Mouse (Mus musculus) G1E (cell line): Measurements from ENCODE around the gene Rsph6a. TPM values are rescaled to one million over a fixed set of nuclear protein-coding genes. Genes with fewer than 3 reads are reported as not detected.

Experiments
- ATAC-seq: 2 replicates; pipeline ENCODE4 v1.8.0; 2016; ENCODE audit warnings: mild to moderate bottlenecking; ENCODE audit not compliant: insufficient number of reproducible peaks, poor library complexity, low FRiP score, severe bottlenecking; ENCODE audit errors: extremely low read depth
- DNase-seq: peaks from one replicate; pipeline ENCODE4 v3.0.0; 2012; ENCODE audit warnings: low spot score
- H3K27me3 ChIP-seq: 2 replicates; pipeline ENCODE4 v1.6.1; 2012; ENCODE audit warnings: mild to moderate bottlenecking, low read length, inconsistent platforms; ENCODE audit not compliant: insufficient read depth
- H3K36me3 ChIP-seq: replicated peaks from 2 replicates; pipeline ENCODE3; 2012; ENCODE audit warnings: mild to moderate bottlenecking, inconsistent platforms
- H3K4me1 ChIP-seq: 2 replicates; pipeline ENCODE4 v1.6.1; 2012; ENCODE audit warnings: low read depth, low read length, inconsistent platforms, mixed read lengths; ENCODE audit not compliant: insufficient read depth
- H3K4me3 ChIP-seq: 2 replicates; pipeline ENCODE4 v1.5.1; 2012; ENCODE audit warnings: low read depth, mild to moderate bottlenecking, inconsistent platforms, low read length, moderate library complexity, mixed read lengths
- H3K9me3 ChIP-seq: replicated peaks from 2 replicates; pipeline ENCODE4 v1.6.1; 2012; ENCODE audit warnings: inconsistent platforms
- CTCF ChIP-seq: IDR thresholded peaks from 2 replicates; pipeline ENCODE4 v1.5.1; 2012; ENCODE audit warnings: low read depth, low read length, inconsistent platforms, mixed read lengths
- GATA1 ChIP-seq: IDR thresholded peaks from 2 replicates; pipeline ENCODE4 v1.6.1; 2012; ENCODE audit warnings: borderline replicate concordance, low read length, inconsistent platforms, mixed read lengths
- GATA2 ChIP-seq: IDR thresholded peaks from 2 replicates; pipeline ENCODE4 v1.6.1; 2012; ENCODE audit warnings: low read depth, low read length, inconsistent platforms, borderline replicate concordance
- POLR2AphosphoS5 ChIP-seq: IDR thresholded peaks from 2 replicates; pipeline ENCODE4 v1.6.1; 2012; ENCODE audit warnings: low read depth, low read length, inconsistent platforms; ENCODE audit not compliant: insufficient replicate concordance
- TAL1 ChIP-seq: conservative IDR thresholded peaks from 2 replicates; pipeline ENCODE4 v1.6.1; 2012; ENCODE audit warnings: low read depth, low read length, inconsistent platforms, mixed read lengths
- polyA plus RNA-seq: library from polyadenylated mRNA; stranded (reverse); fragments of >175 nt; gene quantifications from 2 replicates; pipeline ENCODE4 v1.2.3, GENCODE M21; 2012
- total RNA-seq, 2 experiments: library from RNA; stranded (forward) in 1 of 2; stranded (reverse) in 1 of 2; fragments of 200-1000 nt in 1 of 2; fragments of >200 nt in 1 of 2; fragmentation: Nextera tagmentation in 1 of 2; gene quantifications; 2 replicates each; pipeline ENCODE4 v1.2.3; 2014 to 2017

Gene Rsph6a
- total and polyA plus RNA-seq, 3 experiments: 0.16 to 0.33 TPM; not detected in 1

GRCm38 (mm10) chr7:19093537-19094385 lies 39.3 kb downstream of the Rsph6a start:
- TF ChIP-seq CTCF (no peak), GATA2 (no peak), TAL1 (no peak), GATA1 (no peak), POLR2AphosphoS5 (no peak)
- H3K27me3 ChIP-seq: peaks cover 20% of the 10 kb centered on the region; the same call in 1 of the 2 replicates

GRCm38 (mm10) chr7:19094471-19094825 lies 40.0 kb downstream of the Rsph6a start, which contains the start of gene Six5:
TSS of gene Six5 (plus strand) at chr7:19094594.
- Histone ChIP-seq H3K27me3 (peaks cover 23% of the 10 kb centered on the region), H3K9me3 (no peaks in the 10 kb centered on the region), H3K36me3 (peaks cover 56% of the 10 kb centered on the region), H3K4me3 (peak within 1 kb of the TSS; percentile 75), H3K4me1 (peaks cover 51% of the 10 kb centered on the region)
- no peak for ATAC-seq
- no peak for TF ChIP-seq POLR2AphosphoS5
- no peak for TF ChIP-seq GATA1
- no peak for TF ChIP-seq TAL1
- no peak for TF ChIP-seq GATA2
- TF ChIP-seq CTCF: no peak
- DNase-seq: no peak

More at GRCm38 (mm10) chr7:19093537-19094385, 39.3 kb downstream of the Rsph6a start:
- H3K4me3 ChIP-seq: peak overlapping the region; percentile 75
- H3K4me1 ChIP-seq: peaks cover 54% of the 10 kb centered on the region
- ATAC-seq: peak; percentile 86
- H3K36me3 ChIP-seq: peaks cover 61% of the 10 kb centered on the region
- DNase-seq: peak; percentile 97
- no peaks in the 10 kb centered on the region for H3K9me3 ChIP-seq

- DNase-seq: peak; percentile 41
- no peak for TF ChIP-seq POLR2AphosphoS5
- TF ChIP-seq CTCF: no peak
- no peak for TF ChIP-seq TAL1
- TF ChIP-seq GATA1: no peak
- TF ChIP-seq GATA2: no peak
- ATAC-seq: no peak
- H3K4me3 ChIP-seq: peak overlapping the region; percentile 75
- H3K9me3 ChIP-seq: no peaks in the 10 kb centered on the region
- H3K36me3 ChIP-seq: peaks cover 51% of the 10 kb centered on the region
- peaks cover 26% of the 10 kb centered on the region for H3K27me3 ChIP-seq
- H3K4me1 ChIP-seq: peaks cover 51% of the 10 kb centered on the region
These were observed 40.6 kb downstream of the Rsph6a start for GRCm38 (mm10) chr7:19094826-19095750.

GRCm38 (mm10) chr7:19095751-19096110 lies 41.2 kb downstream of the Rsph6a start:
- TF ChIP-seq CTCF: no peak
- TF ChIP-seq TAL1: no peak
- no peak for TF ChIP-seq GATA2
- TF ChIP-seq GATA1: no peak
- TF ChIP-seq POLR2AphosphoS5: no peak
- ATAC-seq (peak; percentile 29), DNase-seq (peak; percentile 59)
- H3K36me3 ChIP-seq: peaks cover 45% of the 10 kb centered on the region
- H3K4me1 ChIP-seq: peaks cover 51% of the 10 kb centered on the region
- H3K27me3 ChIP-seq: peaks cover 30% of the 10 kb centered on the region
- H3K9me3 ChIP-seq: no peaks in the 10 kb centered on the region
- H3K4me3 ChIP-seq: peak overlapping the region; percentile 75

GRCm38 (mm10) chr7:19096421-19096976 lies 42.0 kb downstream of the Rsph6a start:
- peaks cover 37% of the 10 kb centered on the region for H3K36me3 ChIP-seq
- H3K4me1 ChIP-seq: peaks cover 51% of the 10 kb centered on the region
- TF ChIP-seq TAL1 (no peak), GATA1 (no peak), CTCF (no peak), POLR2AphosphoS5 (no peak), GATA2 (no peak)
- H3K4me3 ChIP-seq: peak overlapping the region; percentile 75; the same call in 1 of the 2 replicates
- H3K9me3 ChIP-seq: no peaks in the 10 kb centered on the region
- H3K27me3 ChIP-seq: peaks cover 38% of the 10 kb centered on the region
- DNase-seq (no peak), ATAC-seq (no peak)
